Mouse (Mus musculus): ENCODE results near the gene Aco1. TPM values are rescaled to one million over a fixed set of nuclear protein-coding genes. Genes with fewer than 3 reads are reported as not detected.
"Not testable (repeated sequence)": the region's sequence is repeated elsewhere in the genome, so short reads cannot be mapped to it uniquely, and the experiment has no call there.

Gene Aco1
- polyA plus RNA-seq (2014; fragmentation: Nextera tagmentation; extraction: Ambion mirVana): 36.7 and 42.1 TPM in 2 replicates

DNA sequence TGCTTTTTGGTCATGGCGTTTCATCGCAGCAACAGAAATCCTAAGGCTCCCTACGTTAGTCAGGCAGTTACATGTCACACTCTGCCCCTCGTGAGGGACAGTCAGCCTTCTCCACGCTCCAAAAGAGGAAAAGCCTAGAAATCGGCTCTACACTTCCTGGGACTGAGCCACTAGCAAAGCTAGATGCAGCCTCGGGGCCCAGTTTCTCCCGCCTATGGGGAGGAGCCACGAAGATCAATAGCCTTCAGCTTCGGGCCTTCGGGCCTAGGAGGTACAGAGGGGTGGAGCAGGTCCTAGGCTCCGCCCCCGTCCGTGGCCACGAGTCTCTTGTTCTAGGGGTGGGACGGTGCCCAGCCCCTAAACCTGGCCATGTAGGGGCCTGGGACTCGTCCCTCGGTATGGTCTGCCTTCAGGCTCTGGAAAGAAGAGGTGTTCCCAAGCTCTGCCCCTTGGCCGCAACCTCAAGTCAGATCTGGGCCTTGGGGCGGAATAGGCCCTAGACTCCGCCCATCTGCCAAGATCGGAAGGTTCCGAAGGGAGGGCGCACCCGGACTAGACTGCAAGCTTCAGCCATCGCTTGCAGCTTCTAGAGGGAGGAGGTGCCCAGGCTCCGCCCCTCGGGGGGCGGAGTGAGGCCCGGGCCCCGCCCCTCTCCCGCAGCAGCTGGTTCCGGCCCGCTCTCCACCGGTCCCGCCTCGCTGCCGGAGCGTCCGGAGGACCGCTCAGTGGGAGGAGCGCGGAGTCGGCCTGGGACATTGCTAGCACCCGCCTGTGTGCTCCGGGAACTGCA lies at the start of gene Aco1:
Gene Aco1, plus strand, starts transcription at position 339 of the 790 bp plus-strand sequence.
- Histone ChIP-seq H3K9ac (ENCODE audit: low read depth, low read length) (peak within 1 kb of the TSS; percentile 73), H3K9me3 (ENCODE audit: control insufficient read depth, low read length) (no peaks in the 10 kb centered on the region), H3K4me3 (ENCODE audit: low read depth, low read length) (peak within 1 kb of the TSS; percentile 64), H3K27ac (ENCODE audit: low read depth, low read length) (peak within 1 kb of the TSS; percentile 75), H3K4me2 (peak within 1 kb of the TSS; percentile 89), H3K27me3 (replicated peaks; ENCODE audit: control insufficient read depth, insufficient read depth, low read length) (no peaks in the 10 kb centered on the region), H3K36me3 (ENCODE audit: control insufficient read depth, insufficient read depth, low read length) (no peaks in the 10 kb centered on the region), H3K4me1 (replicated peaks; ENCODE audit: control insufficient read depth, insufficient read depth, low read length) (peaks cover 17% of the 10 kb centered on the region)
- 1% methylated on average over 44 of the region's 46 CpGs for WGBS
- DNase-seq (ENCODE audit: low spot score) (peak; percentile 94), ATAC-seq (replicated peaks; ENCODE audit: low FRiP score) (peak; percentile 95)

DNA sequence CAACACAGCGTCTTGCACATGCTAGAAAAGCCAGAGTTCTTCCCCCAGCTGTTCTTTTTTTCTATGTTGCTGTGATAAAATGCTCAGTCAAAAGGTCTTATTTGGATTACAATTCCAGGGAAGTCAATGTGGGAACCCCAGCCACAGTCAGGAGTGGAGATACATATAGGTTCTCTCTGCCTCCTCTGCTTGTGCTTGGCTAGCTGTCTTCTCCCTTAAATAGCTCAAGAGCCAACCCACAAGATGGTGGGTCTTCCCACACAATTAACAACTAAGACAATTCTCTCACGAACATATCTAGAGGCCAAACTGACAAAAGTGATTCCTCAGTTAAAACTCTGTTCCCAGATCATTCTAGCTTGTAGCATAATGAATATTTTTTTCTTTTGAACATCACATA lies 47.9 kb upstream of the Aco1 start:
- Histone ChIP-seq H3K4me2 (no peak overlapping the region), H3K27ac (ENCODE audit: low read depth, low read length) (no peak overlapping the region), H3K4me1 (replicated peaks; ENCODE audit: control insufficient read depth, insufficient read depth, low read length) (no peaks in the 10 kb centered on the region), H3K9ac (ENCODE audit: low read depth, low read length) (no peak overlapping the region), H3K36me3 (ENCODE audit: control insufficient read depth, insufficient read depth, low read length) (no peaks in the 10 kb centered on the region), H3K27me3 (replicated peaks; ENCODE audit: control insufficient read depth, insufficient read depth, low read length) (no peaks in the 10 kb centered on the region), H3K9me3 (ENCODE audit: control insufficient read depth, low read length) (no peaks in the 10 kb centered on the region), H3K4me3 (ENCODE audit: low read depth, low read length) (no peak overlapping the region)
- DNase-seq (ENCODE audit: low spot score): no peak
- 59% methylated on average over 2 of the region's 2 CpGs for WGBS
- no peak for ATAC-seq (replicated peaks; ENCODE audit: low FRiP score)

GRCm38 (mm10) chr4:40102996-40103395 lies 39.9 kb upstream of the Aco1 start:
- no peak for ATAC-seq (replicated peaks; ENCODE audit: low FRiP score)
- H3K4me2 ChIP-seq: no peak overlapping the region

DNA sequence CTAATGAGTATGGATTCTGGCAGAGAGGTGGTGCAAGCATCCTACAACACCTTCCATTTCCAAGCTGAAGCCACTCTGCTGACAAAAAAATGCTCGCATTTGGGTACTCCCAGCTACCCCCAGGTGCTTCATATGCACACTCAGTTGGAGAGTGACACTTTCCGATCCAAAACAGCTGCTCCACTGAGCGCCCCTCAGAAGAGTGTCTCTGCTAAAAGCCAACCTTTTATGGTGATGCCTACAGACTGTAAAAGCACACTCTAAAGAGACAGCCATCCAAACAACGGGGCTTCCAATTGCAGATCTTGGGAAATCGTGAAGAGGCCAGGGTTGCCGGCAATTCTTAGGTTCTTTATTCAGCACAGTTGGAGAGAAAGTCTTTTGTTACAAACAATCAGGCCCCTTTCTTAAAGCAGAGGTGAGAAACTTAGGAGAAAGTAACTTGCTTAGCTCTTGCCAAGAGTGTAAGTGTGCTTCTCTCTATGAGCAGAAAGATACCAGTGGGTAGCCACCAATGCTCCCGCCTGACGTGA lies 36.8 kb upstream of the Aco1 start:
- Histone ChIP-seq H3K9me3 (ENCODE audit: control insufficient read depth, low read length) (no peaks in the 10 kb centered on the region), H3K36me3 (ENCODE audit: control insufficient read depth, insufficient read depth, low read length) (no peaks in the 10 kb centered on the region), H3K4me1 (replicated peaks; ENCODE audit: control insufficient read depth, insufficient read depth, low read length) (no peaks in the 10 kb centered on the region), H3K27me3 (replicated peaks; ENCODE audit: control insufficient read depth, insufficient read depth, low read length) (no peaks in the 10 kb centered on the region), H3K27ac (ENCODE audit: low read depth, low read length) (no peak overlapping the region), H3K4me3 (ENCODE audit: low read depth, low read length) (no peak overlapping the region), H3K9ac (ENCODE audit: low read depth, low read length) (no peak overlapping the region), H3K4me2 (no peak overlapping the region)
- no peak for DNase-seq (ENCODE audit: low spot score)
- 62% methylated on average over 8 of the region's 8 CpGs for WGBS
- no peak for ATAC-seq (replicated peaks; ENCODE audit: low FRiP score)

More at GRCm38 (mm10) chr4:40102996-40103395, 39.9 kb upstream of the Aco1 start:
- DNase-seq (ENCODE audit: low spot score): no peak
- Histone ChIP-seq H3K4me1 (replicated peaks; ENCODE audit: control insufficient read depth, insufficient read depth, low read length) (no peaks in the 10 kb centered on the region), H3K36me3 (ENCODE audit: control insufficient read depth, insufficient read depth, low read length) (no peaks in the 10 kb centered on the region), H3K4me3 (ENCODE audit: low read depth, low read length) (no peak overlapping the region), H3K9me3 (ENCODE audit: control insufficient read depth, low read length) (no peaks in the 10 kb centered on the region), H3K27ac (ENCODE audit: low read depth, low read length) (no peak overlapping the region), H3K9ac (ENCODE audit: low read depth, low read length) (no peak overlapping the region), H3K27me3 (replicated peaks; ENCODE audit: control insufficient read depth, insufficient read depth, low read length) (no peaks in the 10 kb centered on the region)
- 83% methylated on average over 1 of the region's 1 CpGs for WGBS

DNA sequence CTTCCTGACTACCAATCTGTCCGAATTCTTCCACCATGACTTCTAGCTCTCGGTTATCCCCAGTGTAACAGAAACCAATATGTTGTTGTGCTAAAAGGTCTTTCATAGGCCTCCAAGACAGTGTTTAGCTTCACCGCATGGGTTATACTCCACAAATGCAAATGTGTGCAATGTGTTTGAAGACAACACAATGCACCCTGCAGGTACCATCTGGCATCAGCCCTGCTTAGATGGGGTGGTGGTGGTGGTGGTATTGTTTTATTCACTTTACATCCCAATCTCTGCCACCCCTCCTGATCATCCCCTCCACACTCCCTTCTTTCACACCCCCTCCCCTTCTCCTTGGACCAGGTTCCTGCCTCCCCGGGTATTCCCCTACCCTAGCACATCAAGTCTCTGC lies 34.9 kb upstream of the Aco1 start:
- 84% methylated on average over 4 of the region's 4 CpGs for WGBS
- no peak overlapping the region for H3K27ac ChIP-seq (ENCODE audit: low read depth, low read length)
- no peaks in the 10 kb centered on the region for H3K4me1 ChIP-seq (replicated peaks; ENCODE audit: control insufficient read depth, insufficient read depth, low read length)
- no peaks in the 10 kb centered on the region for H3K27me3 ChIP-seq (replicated peaks; ENCODE audit: control insufficient read depth, insufficient read depth, low read length)
- H3K36me3 ChIP-seq (ENCODE audit: control insufficient read depth, insufficient read depth, low read length): no peaks in the 10 kb centered on the region
- H3K9me3 ChIP-seq (ENCODE audit: control insufficient read depth, low read length): no peaks in the 10 kb centered on the region
- no peak overlapping the region for H3K4me3 ChIP-seq (ENCODE audit: low read depth, low read length)
- DNase-seq (ENCODE audit: low spot score) (no peak), ATAC-seq (replicated peaks; ENCODE audit: low FRiP score) (no peak)
- no peak overlapping the region for H3K4me2 ChIP-seq
- H3K9ac ChIP-seq (ENCODE audit: low read depth, low read length): no peak overlapping the region

- no peak for ATAC-seq (replicated peaks; ENCODE audit: low FRiP score)
- Histone ChIP-seq H3K9me3 (ENCODE audit: control insufficient read depth, low read length) (no peaks in the 10 kb centered on the region), H3K27ac (ENCODE audit: low read depth, low read length) (no peak overlapping the region), H3K36me3 (ENCODE audit: control insufficient read depth, insufficient read depth, low read length) (no peaks in the 10 kb centered on the region), H3K4me1 (replicated peaks; ENCODE audit: control insufficient read depth, insufficient read depth, low read length) (no peaks in the 10 kb centered on the region), H3K27me3 (replicated peaks; ENCODE audit: control insufficient read depth, insufficient read depth, low read length) (no peaks in the 10 kb centered on the region), H3K4me2 (no peak overlapping the region), H3K4me3 (ENCODE audit: low read depth, low read length) (no peak overlapping the region), H3K9ac (ENCODE audit: low read depth, low read length) (no peak overlapping the region)
- no peak for DNase-seq (ENCODE audit: low spot score)
- 69% methylated on average over 1 of the region's 1 CpGs for WGBS
These were observed 29.7 kb upstream of the Aco1 start for GRCm38 (mm10) chr4:40113173-40113572.

DNA sequence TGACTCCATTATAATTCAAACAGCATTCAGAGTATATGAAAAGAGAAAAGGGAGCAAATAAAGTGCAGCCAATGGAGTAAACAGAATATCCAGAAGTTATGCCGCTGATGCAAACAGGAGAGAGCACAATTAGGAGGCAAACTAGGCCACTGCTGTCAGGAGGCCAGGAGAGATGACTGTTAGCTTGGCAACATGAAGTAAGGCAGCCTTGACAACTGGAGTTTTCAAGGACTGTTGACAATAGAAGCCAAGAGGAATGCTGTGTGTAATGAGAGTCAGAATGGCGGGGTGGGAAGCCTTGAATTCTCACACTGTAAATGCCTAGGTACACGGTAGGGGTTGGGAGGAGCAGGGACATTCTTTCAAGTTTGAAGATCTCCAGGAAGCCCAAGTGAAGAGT lies 21.7 kb upstream of the Aco1 start:
- ATAC-seq (replicated peaks; ENCODE audit: low FRiP score) (no peak), DNase-seq (ENCODE audit: low spot score) (no peak)
- Histone ChIP-seq H3K9ac (ENCODE audit: low read depth, low read length) (no peak overlapping the region), H3K27me3 (replicated peaks; ENCODE audit: control insufficient read depth, insufficient read depth, low read length) (no peaks in the 10 kb centered on the region), H3K36me3 (ENCODE audit: control insufficient read depth, insufficient read depth, low read length) (no peaks in the 10 kb centered on the region), H3K4me3 (ENCODE audit: low read depth, low read length) (no peak overlapping the region), H3K27ac (ENCODE audit: low read depth, low read length) (no peak overlapping the region), H3K4me2 (no peak overlapping the region), H3K4me1 (replicated peaks; ENCODE audit: control insufficient read depth, insufficient read depth, low read length) (no peaks in the 10 kb centered on the region), H3K9me3 (ENCODE audit: control insufficient read depth, low read length) (0 out of 2 replicates have a peak, but pooled peaks cover 2% of the 10 kb centered on the region)
- 65% methylated on average over 3 of the region's 3 CpGs for WGBS

DNA sequence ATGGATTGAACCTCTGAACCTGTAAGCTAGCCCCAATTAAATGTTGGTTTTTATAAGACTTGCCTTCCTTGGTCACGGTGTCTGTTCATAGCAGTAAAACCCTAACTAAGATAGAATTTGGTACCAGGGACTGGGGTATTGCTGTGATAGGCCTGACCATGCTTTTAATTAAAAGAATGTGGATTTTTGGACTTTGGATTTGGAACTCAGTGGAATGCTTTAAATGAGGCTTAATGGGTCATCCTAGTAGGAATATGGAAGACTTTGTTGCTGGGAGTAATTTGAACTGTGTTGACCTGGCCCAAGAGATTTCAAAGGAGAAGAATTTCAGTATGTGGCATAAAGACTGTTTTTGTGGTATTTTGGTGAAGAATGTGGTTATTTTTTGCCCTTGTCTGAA lies 20.6 kb upstream of the Aco1 start:
- H3K27me3 ChIP-seq (replicated peaks; ENCODE audit: control insufficient read depth, insufficient read depth, low read length); H3K36me3 ChIP-seq (ENCODE audit: control insufficient read depth, insufficient read depth, low read length); H3K4me2 ChIP-seq; ATAC-seq (replicated peaks; ENCODE audit: low FRiP score); H3K9me3 ChIP-seq (ENCODE audit: control insufficient read depth, low read length); H3K27ac ChIP-seq (ENCODE audit: low read depth, low read length); DNase-seq (ENCODE audit: low spot score); H3K4me1 ChIP-seq (replicated peaks; ENCODE audit: control insufficient read depth, insufficient read depth, low read length); H3K4me3 ChIP-seq (ENCODE audit: low read depth, low read length); H3K9ac ChIP-seq (ENCODE audit: low read depth, low read length): not testable (repeated sequence)
- 92% methylated on average over 1 of the region's 1 CpGs for WGBS

All from liver, embryonic 11.5 days (tissue).